Mouse (Mus musculus): Measurements from ENCODE around the gene Eif4g3. TPM values are rescaled to one million over a fixed set of nuclear protein-coding genes. Genes with fewer than 3 reads are reported as not detected.

The Eif4g3 gene
- polyA plus RNA-seq, 2 experiments = 5.6 to 15.6 TPM

- H3K4me1 ChIP-seq (replicated peaks; ENCODE audit: control insufficient read depth in 2 of 2, insufficient read depth in 2 of 2, low read length in 1 of 2) = no peaks in the 10 kb centered on the region
- TF ChIP-seq EP300 (IDR thresholded peaks at IDR 0.05; ENCODE audit: low read depth) = no peak
- no peak for TF ChIP-seq CTCF (IDR thresholded peaks at IDR 0.05; ENCODE audit: low read depth)
- H3K9ac ChIP-seq (replicated peaks) = no peak overlapping the region
- no peaks in the 10 kb centered on the region for H3K9me3 ChIP-seq (ENCODE audit: control insufficient read depth, low read length)
- 69% methylated on average over 3 of the region's 3 CpGs for WGBS (ENCODE audit: insufficient replicate concordance)
- no peaks in the 10 kb centered on the region for H3K27me3 ChIP-seq (ENCODE audit: control insufficient read depth, insufficient read depth, low read length)
- peaks cover 20% of the 10 kb centered on the region for H3K36me3 ChIP-seq (replicated peaks; ENCODE audit: control insufficient read depth, insufficient read depth, low read depth)
- no peak overlapping the region for H3K27ac ChIP-seq
- no peak for DNase-seq (ENCODE audit: low read depth in 3 of 3, low spot score in 3 of 3)
- no peak overlapping the region for H3K4me2 ChIP-seq (ENCODE audit: low read depth)
- no peak for ATAC-seq (ENCODE audit: insufficient read depth)
- H3K4me3 ChIP-seq (ENCODE audit: insufficient read depth in 1 of 2, low read depth in 2 of 2, low read length in 2 of 2) = no peak overlapping the region
These were observed 207.9 kb downstream of the Eif4g3 start for GRCm38 (mm10) chr4:138200769-138201168.

DNA sequence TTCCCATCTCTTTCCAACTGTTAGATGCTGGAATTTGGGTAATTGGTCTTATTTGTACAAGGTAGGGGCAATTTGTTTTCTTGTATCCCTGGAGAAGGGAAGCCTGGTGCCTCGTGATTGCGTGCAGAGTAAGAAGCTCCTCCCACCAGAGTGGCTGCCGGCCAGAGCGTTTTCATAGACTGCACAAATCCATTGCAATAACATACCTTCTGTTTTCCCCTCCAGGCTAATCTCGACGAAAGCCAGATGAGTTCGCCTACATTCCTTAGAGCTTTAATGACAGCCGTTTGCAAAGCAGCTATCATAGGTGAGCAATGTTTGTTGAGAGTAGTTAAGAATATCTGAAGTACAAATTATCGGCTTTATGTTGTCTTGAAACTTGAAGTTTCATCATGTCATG, 208.9 kb downstream of the Eif4g3 start:
- H3K27ac ChIP-seq = no peak overlapping the region
- no peaks in the 10 kb centered on the region for H3K27me3 ChIP-seq (ENCODE audit: control insufficient read depth, insufficient read depth, low read length)
- no peak overlapping the region for H3K4me2 ChIP-seq (ENCODE audit: low read depth)
- TF ChIP-seq CTCF (IDR thresholded peaks at IDR 0.05; ENCODE audit: low read depth) = no peak
- no peak for TF ChIP-seq EP300 (IDR thresholded peaks at IDR 0.05; ENCODE audit: low read depth)
- H3K36me3 ChIP-seq (replicated peaks; ENCODE audit: control insufficient read depth, insufficient read depth, low read depth) = peaks cover 23% of the 10 kb centered on the region
- no peak overlapping the region for H3K4me3 ChIP-seq (ENCODE audit: insufficient read depth in 1 of 2, low read depth in 2 of 2, low read length in 2 of 2)
- DNase-seq (ENCODE audit: low read depth in 3 of 3, low spot score in 3 of 3) (no peak), ATAC-seq (ENCODE audit: insufficient read depth) (no peak)
- H3K9me3 ChIP-seq (ENCODE audit: control insufficient read depth, low read length) = no peaks in the 10 kb centered on the region
- H3K9ac ChIP-seq (replicated peaks) = no peak overlapping the region
- no peaks in the 10 kb centered on the region for H3K4me1 ChIP-seq (replicated peaks; ENCODE audit: control insufficient read depth in 2 of 2, insufficient read depth in 2 of 2, low read length in 1 of 2)
- 78% methylated on average over 9 of the region's 9 CpGs for WGBS (ENCODE audit: insufficient replicate concordance)

DNA sequence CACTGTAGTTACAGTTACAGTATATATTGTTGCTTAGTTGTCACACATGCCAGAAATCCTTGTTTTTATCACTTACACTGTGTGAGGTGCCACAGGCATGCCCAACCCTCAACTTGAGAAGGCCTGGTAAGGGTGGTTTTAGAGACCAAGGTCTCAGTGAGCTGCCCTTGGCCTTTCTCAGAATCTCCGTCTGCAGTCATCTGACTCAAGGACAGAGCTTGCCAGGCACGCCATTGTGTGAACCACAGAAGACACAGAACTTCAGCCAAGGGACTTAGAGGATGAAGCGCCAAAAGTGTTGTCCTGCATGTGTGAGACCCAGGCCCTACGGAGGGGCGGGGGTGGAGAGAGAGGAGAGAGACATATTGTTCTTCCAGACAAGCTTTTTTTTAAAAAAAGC, 217.3 kb downstream of the Eif4g3 start:
- no peak overlapping the region for H3K4me2 ChIP-seq (ENCODE audit: low read depth)
- H3K27ac ChIP-seq = no peak overlapping the region
- ATAC-seq (ENCODE audit: insufficient read depth) (no peak), DNase-seq (ENCODE audit: low read depth in 3 of 3, low spot score in 3 of 3) (no peak)
- H3K27me3 ChIP-seq (ENCODE audit: control insufficient read depth, insufficient read depth, low read length) = no peaks in the 10 kb centered on the region
- TF ChIP-seq CTCF (IDR thresholded peaks at IDR 0.05; ENCODE audit: low read depth) (no peak), EP300 (IDR thresholded peaks at IDR 0.05; ENCODE audit: low read depth) (no peak)
- peaks cover 4% of the 10 kb centered on the region; the same call in 1 of the 2 replicates for H3K36me3 ChIP-seq (replicated peaks; ENCODE audit: control insufficient read depth, insufficient read depth, low read depth)
- H3K4me3 ChIP-seq (ENCODE audit: insufficient read depth in 1 of 2, low read depth in 2 of 2, low read length in 2 of 2) = no peak overlapping the region
- H3K9ac ChIP-seq (replicated peaks) = no peak overlapping the region
- no peaks in the 10 kb centered on the region for H3K9me3 ChIP-seq (ENCODE audit: control insufficient read depth, low read length)
- no peaks in the 10 kb centered on the region for H3K4me1 ChIP-seq (replicated peaks; ENCODE audit: control insufficient read depth in 2 of 2, insufficient read depth in 2 of 2, low read length in 1 of 2)
- 76% methylated on average over 5 of the region's 5 CpGs for WGBS (ENCODE audit: insufficient replicate concordance)

GRCm38 (mm10) chr4:138213861-138214260, 221.0 kb downstream of the Eif4g3 start:
- peak in 1 of 3 experiments; percentile 13 for DNase-seq (ENCODE audit: low read depth in 3 of 3, low spot score in 3 of 3)
- Histone ChIP-seq H3K36me3 (replicated peaks; ENCODE audit: control insufficient read depth, insufficient read depth, low read depth) (no peaks in the 10 kb centered on the region), H3K27ac (no peak overlapping the region)

DNA sequence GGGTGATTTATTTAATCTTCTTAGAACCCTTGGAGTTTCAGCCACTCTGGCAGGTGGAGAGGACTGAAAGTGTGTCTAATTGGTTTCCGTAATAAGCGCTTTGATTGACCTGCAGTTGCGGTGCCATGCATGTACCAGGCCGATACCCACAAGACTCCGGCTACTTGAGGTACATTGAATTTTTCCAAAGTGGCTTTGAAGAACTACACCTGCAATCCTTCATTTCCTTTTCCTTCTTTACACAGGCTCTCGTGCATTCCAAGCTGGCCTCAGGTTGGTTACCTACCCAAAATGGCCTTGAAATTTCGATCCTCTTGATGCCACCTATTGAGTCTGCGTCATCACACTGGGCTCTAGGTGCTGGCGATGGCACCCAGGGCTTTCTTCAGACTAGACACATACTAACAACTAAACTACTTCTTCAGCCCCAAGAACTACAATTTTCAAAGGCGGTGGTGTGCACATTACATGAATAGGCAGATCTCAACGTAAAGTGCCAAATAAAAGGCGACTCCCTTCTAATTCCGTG, 222.9 kb downstream of the Eif4g3 start:
- Histone ChIP-seq H3K27ac (peak overlapping the region; percentile 73), H3K9ac (replicated peaks) (peak overlapping the region; percentile 94), H3K9me3 (ENCODE audit: control insufficient read depth, low read length) (no peaks in the 10 kb centered on the region), H3K4me2 (ENCODE audit: low read depth) (peak overlapping the region; percentile 87), H3K4me1 (replicated peaks; ENCODE audit: control insufficient read depth in 2 of 2, insufficient read depth in 2 of 2, low read length in 1 of 2) (peaks cover 19 to 27% of the 10 kb centered on the region in 2 experiments), H3K27me3 (ENCODE audit: control insufficient read depth, insufficient read depth, low read length) (no peaks in the 10 kb centered on the region), H3K36me3 (replicated peaks; ENCODE audit: control insufficient read depth, insufficient read depth, low read depth) (peaks cover 5% of the 10 kb centered on the region), H3K4me3 (ENCODE audit: insufficient read depth in 1 of 2, low read depth in 2 of 2, low read length in 2 of 2) (peak overlapping the region; percentile 82 to 95)
- WGBS (ENCODE audit: insufficient replicate concordance) = 47% methylated on average over 13 of the region's 13 CpGs
- no peak for TF ChIP-seq CTCF (IDR thresholded peaks at IDR 0.05; ENCODE audit: low read depth)
- TF ChIP-seq EP300 (IDR thresholded peaks at IDR 0.05; ENCODE audit: low read depth) = no peak
- DNase-seq (ENCODE audit: low read depth in 3 of 3, low spot score in 3 of 3) = no peak
- ATAC-seq (ENCODE audit: insufficient read depth) = no peak

More at GRCm38 (mm10) chr4:138213861-138214260, 221.0 kb downstream of the Eif4g3 start:
- 69% methylated on average over 3 of the region's 3 CpGs for WGBS (ENCODE audit: insufficient replicate concordance)
- Histone ChIP-seq H3K9me3 (ENCODE audit: control insufficient read depth, low read length) (no peaks in the 10 kb centered on the region), H3K9ac (replicated peaks) (no peak overlapping the region), H3K4me2 (ENCODE audit: low read depth) (no peak overlapping the region), H3K4me1 (replicated peaks; ENCODE audit: control insufficient read depth in 2 of 2, insufficient read depth in 2 of 2, low read length in 1 of 2) (peaks cover 3 to 13% of the 10 kb centered on the region in 2 experiments), H3K4me3 (ENCODE audit: insufficient read depth in 1 of 2, low read depth in 2 of 2, low read length in 2 of 2) (no peak overlapping the region), H3K27me3 (ENCODE audit: control insufficient read depth, insufficient read depth, low read length) (no peaks in the 10 kb centered on the region)
- no peak for ATAC-seq (ENCODE audit: insufficient read depth)
- TF ChIP-seq EP300 (IDR thresholded peaks at IDR 0.05; ENCODE audit: low read depth) (no peak), CTCF (IDR thresholded peaks at IDR 0.05; ENCODE audit: low read depth) (no peak)
